Comparison of ENCODE assay signal across 9 mouse cellular contexts in the genomic region with DNA sequence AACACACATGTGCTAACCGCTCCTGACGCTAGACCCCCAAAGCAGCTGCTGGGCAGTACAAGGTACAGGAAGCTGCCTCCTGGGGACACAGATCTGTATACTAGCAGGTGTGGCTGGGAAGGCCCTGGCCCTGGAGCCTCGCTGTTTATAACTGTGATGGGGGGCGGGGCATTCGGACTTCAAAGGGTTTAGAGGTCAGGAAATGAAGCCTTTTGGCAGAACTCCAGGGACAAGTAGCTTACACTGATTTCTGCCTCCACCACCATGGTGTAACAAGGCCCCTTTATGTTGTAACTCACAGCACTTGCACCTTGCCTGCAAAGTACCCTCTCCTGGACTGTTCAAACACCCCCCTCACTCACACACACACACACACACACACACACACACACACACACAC.
DNase-seq lines count a peak whose midpoint lies in the region; ATAC-seq lines count a peak whose summit lies in the region.
"Had no signal": no experiment of that assay in that cellular context is flagged by ENCODE, and none has a peak within 500 bp of the region (broad histone marks: within the 10 kb centered on the region; RNA-seq: fewer than 3 reads in every experiment).

No protein-coding gene starts in this region.

- 0 out of 2 replicates have a peak overlapping the region, but pooled peaks have one; percentile 51 for H3K27ac ChIP-seq in forebrain, embryonic 10.5 days
- H3K27ac ChIP-seq in forebrain, embryonic 15.5 days (replicated peaks), result no peak overlapping the region
- peak overlapping the region; percentile 16; the same call in 1 of the 2 replicates for H3K27ac ChIP-seq in heart, embryonic 11.5 days (ENCODE audit: low read depth, low read length)

- DNase-seq in forebrain, embryonic 10.5 days (ENCODE audit: extremely low spot score, low spot score), result no peak
- DNase-seq in adrenal gland, adult 8-10 months, result peak; percentile 81
- peak; percentile 77 for DNase-seq in kidney, postnatal 10 days
- peak; percentile 86 for DNase-seq in lung, postnatal 14 days
- peak; percentile 86 for DNase-seq in yolk sac, embryonic 10.5 days (ENCODE audit: low spot score)
- DNase-seq in left cerebral cortex, adult 11 months (ENCODE audit: low spot score), result no peak

- peaks cover 34% of the 10 kb centered on the region for H3K4me1 ChIP-seq in forebrain, embryonic 10.5 days
- no peaks in the 10 kb centered on the region for H3K4me1 ChIP-seq in forebrain, embryonic 15.5 days
- peaks cover 43% of the 10 kb centered on the region for H3K4me1 ChIP-seq in heart, embryonic 11.5 days (ENCODE audit: control insufficient read depth, insufficient read depth, low read length)

- no peaks in the 10 kb centered on the region for H3K36me3 ChIP-seq in forebrain, embryonic 10.5 days (replicated peaks)
- H3K36me3 ChIP-seq in forebrain, embryonic 15.5 days, result no peaks in the 10 kb centered on the region
- no peaks in the 10 kb centered on the region for H3K36me3 ChIP-seq in heart, embryonic 11.5 days (ENCODE audit: control insufficient read depth, insufficient read depth, low read length)
- H3K36me3 ChIP-seq: neural tube, embryonic 13.5 days had no signal

- no peaks in the 10 kb centered on the region for H3K9me3 ChIP-seq in forebrain, embryonic 10.5 days
- H3K9me3 ChIP-seq in forebrain, embryonic 15.5 days, result no peaks in the 10 kb centered on the region
- no peaks in the 10 kb centered on the region for H3K9me3 ChIP-seq in heart, embryonic 11.5 days (replicated peaks; ENCODE audit: control insufficient read depth, low read length)
- H3K9me3 ChIP-seq: neural tube, embryonic 13.5 days had no signal

- WGBS in forebrain, embryonic 10.5 days, result 50% methylated on average over 5 of the region's 5 CpGs
- 43% methylated on average over 5 of the region's 5 CpGs for WGBS in forebrain, embryonic 15.5 days
- 9% methylated on average over 5 of the region's 5 CpGs for WGBS in heart, embryonic 11.5 days (ENCODE audit: insufficient replicate concordance)

- 0 out of 2 replicates have a peak, but pooled peaks cover 8% of the 10 kb centered on the region for H3K27me3 ChIP-seq in forebrain, embryonic 10.5 days (ENCODE audit: poor library complexity, severe bottlenecking)
- H3K27me3 ChIP-seq in forebrain, embryonic 15.5 days, result no peaks in the 10 kb centered on the region
- no peaks in the 10 kb centered on the region for H3K27me3 ChIP-seq in heart, embryonic 11.5 days (ENCODE audit: control insufficient read depth, insufficient read depth, low read length)
- H3K27me3 ChIP-seq: neural tube, embryonic 13.5 days had no signal

- H3K4me2 ChIP-seq in forebrain, embryonic 15.5 days (replicated peaks), result no peak overlapping the region
- H3K4me2 ChIP-seq in heart, embryonic 11.5 days, result no peak overlapping the region
- H3K4me2 ChIP-seq: neural tube, embryonic 13.5 days had no signal

- no peak for ATAC-seq in forebrain, embryonic 15.5 days (replicated peaks)
- no peak; the same call in 1 of the 2 replicates for ATAC-seq in heart, embryonic 11.5 days (replicated peaks; ENCODE audit: insufficient number of reproducible peaks, low FRiP score, low TSS enrichment)

- no peak overlapping the region for H3K9ac ChIP-seq in forebrain, embryonic 15.5 days (replicated peaks)
- no peak overlapping the region for H3K9ac ChIP-seq in heart, embryonic 11.5 days (ENCODE audit: low read depth, low read length)
- H3K9ac ChIP-seq: neural tube, embryonic 13.5 days had no signal

- no peak overlapping the region for H3K4me3 ChIP-seq in forebrain, embryonic 10.5 days
- H3K4me3 ChIP-seq in forebrain, embryonic 15.5 days, result no peak overlapping the region
- H3K4me3 ChIP-seq in heart, embryonic 11.5 days (ENCODE audit: low read depth, low read length), result no peak overlapping the region
- H3K4me3 ChIP-seq: neural tube, embryonic 13.5 days had no signal

Comparison
In these comparisons a context has a peak if more than half of its experiments do, and no peak if none do; other contexts are left out.
1. DNase-seq: peak in adrenal gland, adult 8-10 months (single experiment), kidney, postnatal 10 days (single experiment), lung, postnatal 14 days (single experiment) and yolk sac, embryonic 10.5 days (single experiment); none in forebrain, embryonic 10.5 days (single experiment) and left cerebral cortex, adult 11 months (single experiment).